Mouse (Mus musculus) heart, postnatal 0 days (tissue): Measurements from ENCODE around the gene Hnf4a.

Experiments
- CTCF ChIP-seq: IDR thresholded peaks from 2 replicates; pipeline ENCODE4 v1.5.1; 2016; ENCODE audit warnings: antibody characterized with exemption, control low read depth, low read depth
- EP300 ChIP-seq: IDR thresholded peaks from 2 replicates; pipeline ENCODE4 v1.6.1; 2016; ENCODE audit warnings: antibody characterized with exemption, low read depth

- TF ChIP-seq EP300 = no peak
- no peak for TF ChIP-seq CTCF
These were observed 25.0 kb upstream of the Hnf4a start for GRCm38 (mm10) chr2:163481539-163482029.
